Mouse (Mus musculus): ENCODE measurements around the gene Gm45837.

DNA sequence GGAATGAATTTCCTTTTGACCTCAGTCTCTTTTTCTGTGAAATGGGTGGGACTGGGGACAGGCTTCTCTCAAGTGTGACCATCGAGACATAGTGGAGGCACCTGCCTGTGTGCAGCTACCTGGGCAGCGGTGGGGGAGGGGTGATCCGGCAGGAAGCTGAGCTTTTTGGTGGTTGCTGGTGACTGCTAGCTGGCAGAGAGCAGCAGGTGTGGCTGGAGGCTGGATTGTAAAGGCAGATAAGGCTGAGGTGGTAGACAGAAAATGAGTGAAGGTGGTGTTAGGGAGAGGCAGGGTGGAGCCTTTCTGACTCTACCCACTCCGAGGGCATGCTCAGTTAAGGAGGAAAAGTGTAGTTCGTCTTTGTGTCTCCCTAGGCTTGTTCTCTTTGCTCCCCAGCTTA lies 76.4 kb downstream of the Gm45837 start:
- no peak for TF ChIP-seq CTCF (IDR thresholded peaks at IDR 0.05; ENCODE audit: low read depth, low read length)
- no peak for TF ChIP-seq POLR2A (IDR thresholded peaks at IDR 0.05; ENCODE audit: extremely low read depth, insufficient read depth, low read length)

Data from liver, adult 2 months (tissue).